Mouse (Mus musculus): ENCODE measurements around the gene Gphn.

- no peak for TF ChIP-seq ZC3H11A (IDR thresholded peaks at IDR 0.05; ENCODE audit: borderline replicate concordance, low read depth, low read length)
- TF ChIP-seq HCFC1 (IDR thresholded peaks at IDR 0.05; ENCODE audit: borderline replicate concordance, insufficient read depth, low read length) = no peak
- TF ChIP-seq MAFK (IDR thresholded peaks at IDR 0.05; ENCODE audit: insufficient read depth, low read depth, low read length) = no peak
These were observed 23.0 kb downstream of the Gphn start for GRCm38 (mm10) chr12:78249151-78249550.

Measured in ES-E14 (cell line).